Mouse (Mus musculus): ENCODE measurements around the gene Kmt2d.

GRCm38 (mm10) chr15:98812741-98813424 is 58.1 kb downstream of the Kmt2d start:
- TF ChIP-seq POLR2A (IDR thresholded peaks at IDR 0.05; ENCODE audit: low read depth, low read length) (no peak), CTCF (conservative IDR thresholded peaks at IDR 0.05; ENCODE audit: insufficient read depth, insufficient read length, low read depth, low read length) (no peak)

Data from kidney, adult 2 months (tissue).